Mouse (Mus musculus) thymus, adult 2 months (tissue): ENCODE measurements around the gene Rgs3.

Source experiments
- CTCF ChIP-seq: fragments of 200-500 bp; IDR thresholded peaks from 2 replicates; pipeline ENCODE4 v1.5.1; 2012; ENCODE audit warnings: mild to moderate bottlenecking, control low read depth, low read length, moderate library complexity, borderline replicate concordance; ENCODE audit not compliant: control insufficient read depth, poor library complexity, insufficient read depth; ENCODE audit errors: extremely low read depth
- POLR2A ChIP-seq: fragments of 200-500 bp; IDR thresholded peaks from 2 replicates; pipeline ENCODE4 v1.6.1; 2012; ENCODE audit warnings: mild to moderate bottlenecking, low read length, control low read depth, moderate library complexity; ENCODE audit not compliant: control insufficient read depth, poor library complexity, insufficient read depth; ENCODE audit errors: extremely low read depth

GRCm38 (mm10) chr4:62566530-62566929, 6.9 kb downstream of the Rgs3 start:
- no peak for TF ChIP-seq POLR2A
- no peak for TF ChIP-seq CTCF
